Mouse (Mus musculus) cortical plate, adult 2 months (tissue): Measurements from ENCODE around the gene Ccdc40.

Experiments
- CTCF ChIP-seq: fragments of 200-500 bp; IDR thresholded peaks from 2 replicates; pipeline ENCODE4 v1.5.1; 2011; ENCODE audit warnings: mild to moderate bottlenecking, control low read depth, low read length; ENCODE audit not compliant: insufficient read depth; ENCODE audit errors: extremely low read depth
- POLR2A ChIP-seq: fragments of 200-500 bp; IDR thresholded peaks from 2 replicates; pipeline ENCODE4 v1.6.1; 2011; ENCODE audit warnings: mild to moderate bottlenecking, low read length, control low read depth; ENCODE audit not compliant: insufficient read depth; ENCODE audit errors: extremely low read depth

DNA sequence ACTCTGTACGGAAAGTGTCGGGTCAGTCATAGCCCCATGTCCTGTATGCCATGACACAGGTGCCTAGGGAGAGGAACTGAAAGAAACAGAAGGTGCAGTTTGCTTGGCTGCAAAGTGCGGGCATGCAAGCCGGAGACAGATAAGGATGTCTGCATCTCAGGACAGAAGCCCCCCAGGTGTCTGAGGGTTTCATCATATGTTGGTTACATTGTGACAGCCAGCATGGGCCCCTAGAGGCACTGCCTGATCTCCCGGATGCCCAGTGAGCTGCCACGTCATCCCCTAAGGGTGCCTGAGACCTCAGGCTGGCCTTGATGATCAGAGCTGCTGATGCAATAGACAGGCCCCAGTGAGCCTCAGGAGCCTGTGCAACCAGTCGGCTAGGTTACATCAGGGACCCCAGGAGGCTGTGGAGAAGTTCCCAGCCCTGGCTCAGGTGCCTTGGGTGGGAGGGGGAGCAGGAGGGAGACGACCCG lies 36.7 kb upstream of the Ccdc40 start:
- TF ChIP-seq CTCF (no peak), POLR2A (no peak)
